Mouse (Mus musculus) forebrain, embryonic 14.5 days (tissue): ENCODE data around the gene Gdf9. TPM values are rescaled to one million over a fixed set of nuclear protein-coding genes. Genes with fewer than 3 reads are reported as not detected.

ENCODE experiments used
- ATAC-seq: fragments of 200-750 bp; cut with Nextera tagmentation; 2 replicates; pipeline ENCODE4 v1.8.0; 2017; ENCODE audit warnings: mild to moderate bottlenecking, moderate library complexity
- DNase-seq: peaks from one replicate; pipeline ENCODE4 v3.0.0-alpha.2; 2015; ENCODE audit warnings: low spot score
- H3K27ac ChIP-seq: fragments of 300-500 bp; sonication (generic); 2 replicates; pipeline ENCODE4 v1.5.1; 2014; ENCODE audit warnings: low read depth, mild to moderate bottlenecking, control low read depth, low read length, moderate library complexity
- H3K27me3 ChIP-seq: fragments of 300-500 bp; sonication (generic); replicated peaks from 2 replicates; pipeline ENCODE4 v1.6.1; 2014; ENCODE audit warnings: low read length, control low read depth, mixed read lengths; ENCODE audit not compliant: control insufficient read depth, insufficient read depth
- H3K36me3 ChIP-seq: fragments of 300-500 bp; sonication (generic); 2 replicates; pipeline ENCODE4 v1.6.1; 2014; ENCODE audit warnings: low read length, control low read depth; ENCODE audit not compliant: control insufficient read depth, insufficient read depth
- H3K4me1 ChIP-seq: fragments of 300-500 bp; sonication (generic); 2 replicates; pipeline ENCODE4 v1.6.1; 2014; ENCODE audit warnings: antibody characterized with exemption, low read length, control low read depth; ENCODE audit not compliant: control insufficient read depth, insufficient read depth
- H3K4me2 ChIP-seq: fragments of 300-500 bp; sonication (generic); 2 replicates; pipeline ENCODE4 v1.6.1; 2014; ENCODE audit warnings: mild to moderate bottlenecking, control low read depth, low read length
- H3K4me3 ChIP-seq: fragments of 300-500 bp; sonication (generic); 2 replicates; pipeline ENCODE4 v1.5.1; 2014; ENCODE audit warnings: low read depth, low read length, control low read depth
- H3K9ac ChIP-seq: fragments of 300-500 bp; sonication (generic); 2 replicates; pipeline ENCODE4 v1.6.1; 2014; ENCODE audit warnings: mild to moderate bottlenecking, low read length, control low read depth, moderate library complexity
- H3K9me3 ChIP-seq: fragments of 300-500 bp; sonication (generic); replicated peaks from 2 replicates; pipeline ENCODE4 v1.6.1; 2016; ENCODE audit warnings: low read length, control low read depth, mixed read lengths; ENCODE audit not compliant: control insufficient read depth
- WGBS: fragments of 180-500 bp; shearing (Covaris S2); extraction: QIAGEN DNeasy Blood & Tissue Kit; methylation state at CpG from one replicate; pipeline ENCODE4 v1.1.7; 2014; 5-methylcytosine and 5-hydroxymethylcytosine counted together
- polyA plus RNA-seq: library from polyadenylated mRNA; unstranded; fragments of >200 nt; fragmentation: Nextera tagmentation; extraction: Ambion mirVana; gene quantifications from 2 replicates; pipeline ENCODE4 v1.2.1, GENCODE M21; 2014

Gene Gdf9
- polyA plus RNA-seq, 1 experiment from 2014 or later, result 3.9 TPM

DNA sequence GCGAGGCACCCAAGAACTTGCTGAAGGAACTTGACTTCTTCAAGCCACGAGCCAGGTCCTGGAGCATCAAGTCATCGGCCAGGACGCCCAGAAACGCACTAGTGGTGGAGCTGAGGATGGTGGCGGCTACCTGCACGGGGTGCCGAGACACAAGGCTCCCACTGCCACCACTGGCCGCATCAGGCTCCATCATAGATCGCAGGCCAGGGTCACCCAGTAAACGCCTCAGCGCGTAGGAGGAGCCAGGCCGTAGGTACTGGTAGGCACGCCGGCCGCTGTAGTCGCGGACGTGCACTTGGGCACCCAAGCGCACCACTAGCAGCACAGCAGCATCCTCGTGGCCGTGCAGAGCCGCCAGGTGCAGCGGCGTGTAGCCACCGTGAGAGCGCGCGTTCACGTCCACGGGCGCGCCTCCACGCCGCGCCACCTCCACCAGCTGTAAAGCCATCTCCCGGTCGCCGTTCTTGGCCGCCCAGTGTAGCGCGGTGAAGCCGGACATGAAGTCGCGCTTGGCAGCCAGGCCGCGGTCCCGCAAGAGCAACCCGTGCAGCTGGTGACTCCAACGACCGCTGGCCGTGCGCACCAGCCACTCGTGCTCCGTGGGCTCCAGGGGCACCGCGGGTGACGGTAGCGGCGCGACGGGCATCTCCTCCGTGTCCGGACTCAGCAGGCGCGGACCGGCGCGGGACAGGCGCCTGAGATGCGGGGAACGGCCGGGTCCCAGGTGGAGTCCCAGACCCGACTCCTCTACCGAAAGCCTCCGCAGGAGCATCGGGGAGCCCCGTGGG is 47.8 kb downstream of the Gdf9 start:
- H3K4me1 ChIP-seq, result peaks cover 14% of the 10 kb centered on the region; the same call in 1 of the 2 replicates
- no peak overlapping the region for H3K27ac ChIP-seq
- 5% methylated on average over 79 of the region's 79 CpGs for WGBS
- 0 out of 2 replicates have a peak, but pooled peaks have one; percentile 10 for ATAC-seq
- peaks cover 36% of the 10 kb centered on the region for H3K27me3 ChIP-seq
- no peaks in the 10 kb centered on the region for H3K36me3 ChIP-seq
- 0 out of 2 replicates have a peak, but pooled peaks cover 2% of the 10 kb centered on the region for H3K9me3 ChIP-seq
- peak; percentile 17 for DNase-seq
- H3K4me3 ChIP-seq, result peak overlapping the region; percentile 39
- H3K9ac ChIP-seq, result peak overlapping the region; percentile 55
- H3K4me2 ChIP-seq, result peak overlapping the region; percentile 62

DNA sequence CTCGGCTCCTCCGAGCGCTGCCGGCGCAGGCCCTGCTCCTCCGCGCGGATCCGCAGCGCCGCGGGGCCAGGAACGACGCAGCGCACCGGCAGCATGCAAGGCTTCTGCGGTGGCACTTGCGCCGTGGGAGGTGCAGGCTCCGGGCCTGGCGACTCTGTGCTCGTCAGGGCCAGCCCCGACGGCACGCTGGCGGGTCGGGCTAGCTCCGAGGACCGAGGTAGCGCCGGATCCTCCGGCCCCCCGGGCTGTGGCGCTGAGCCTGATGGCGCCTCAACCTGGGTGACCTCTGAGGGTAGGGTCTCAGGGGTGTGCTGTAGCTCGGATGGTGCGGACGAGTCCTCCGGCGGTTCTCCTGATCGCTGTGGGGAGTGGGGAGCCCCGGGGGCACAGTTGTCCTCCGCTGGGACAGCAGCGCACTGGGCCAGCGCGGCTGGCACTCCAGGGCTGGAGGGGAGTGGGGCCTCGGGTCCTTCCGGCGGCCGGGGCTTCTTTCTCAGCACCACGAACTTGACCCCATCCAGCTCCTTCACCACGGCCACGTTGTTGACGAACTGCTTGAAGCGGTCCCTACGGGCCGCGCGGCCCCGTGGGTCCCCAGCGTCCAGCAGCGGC is 48.5 kb downstream of the Gdf9 start:
- ATAC-seq (peak; percentile 46; the same call in 1 of the 2 replicates), DNase-seq (peak; percentile 23)
- peaks cover 36% of the 10 kb centered on the region for H3K27me3 ChIP-seq

DNA sequence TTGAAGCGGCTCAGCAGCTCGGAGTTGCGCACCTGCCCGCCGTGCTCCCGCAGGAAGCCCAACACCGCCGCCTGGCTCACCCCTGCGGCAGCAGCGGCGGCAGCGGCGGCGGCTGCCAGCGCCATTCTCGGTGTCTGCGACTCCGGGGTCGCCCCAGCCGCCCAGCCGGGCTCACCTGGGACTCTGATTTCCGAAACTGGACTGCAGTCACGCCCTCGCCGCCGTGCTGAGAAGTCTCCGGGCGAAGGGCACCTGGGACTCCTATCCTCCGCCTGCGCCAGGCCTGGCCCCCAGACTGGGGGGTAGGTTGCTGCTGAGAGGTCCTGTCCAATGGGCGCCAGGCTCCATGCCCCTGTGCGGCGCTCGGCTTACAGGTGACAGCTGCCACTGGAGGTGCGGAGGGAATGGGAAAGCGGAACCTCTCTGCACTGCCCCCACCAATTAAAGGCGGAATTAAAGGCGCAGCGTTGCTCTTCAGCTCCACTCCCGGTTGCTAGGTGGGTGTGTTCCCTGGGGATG is 49.0 kb downstream of the Gdf9 start, which contains the start of the genes Gm9945 and Sowaha:
TSS of gene Gm9945 (plus strand) at position 384 of the 519 bp plus-strand sequence.
TSS of gene Sowaha (minus strand) at position 492 of the 519 bp plus-strand sequence.
- WGBS, result 3% methylated on average over 40 of the region's 40 CpGs
- DNase-seq, result peak; percentile 29
- no peaks in the 10 kb centered on the region for H3K36me3 ChIP-seq
- peak within 1 kb of the TSS; percentile 55 for H3K9ac ChIP-seq
- H3K27ac ChIP-seq, result 0 out of 2 replicates have a peak within 1 kb of the TSS, but pooled peaks have one; percentile 21
- H3K9me3 ChIP-seq, result 0 out of 2 replicates have a peak, but pooled peaks cover 2% of the 10 kb centered on the region
- H3K4me1 ChIP-seq, result peaks cover 10% of the 10 kb centered on the region; the same call in 1 of the 2 replicates
- H3K4me3 ChIP-seq, result peak within 1 kb of the TSS; percentile 39
- ATAC-seq, result no peak; the same call in 1 of the 2 replicates
- peaks cover 36% of the 10 kb centered on the region for H3K27me3 ChIP-seq
- peak within 1 kb of the TSS; percentile 62 for H3K4me2 ChIP-seq

More for the DNA sequence above, 48.5 kb downstream of the Gdf9 start:
- H3K4me3 ChIP-seq, result peak overlapping the region; percentile 39
- H3K9me3 ChIP-seq, result 0 out of 2 replicates have a peak, but pooled peaks cover 2% of the 10 kb centered on the region
- H3K9ac ChIP-seq, result peak overlapping the region; percentile 55
- WGBS, result 1% methylated on average over 61 of the region's 62 CpGs
- 0 out of 2 replicates have a peak overlapping the region, but pooled peaks have one; percentile 21 for H3K27ac ChIP-seq
- peak overlapping the region; percentile 62 for H3K4me2 ChIP-seq
- no peaks in the 10 kb centered on the region for H3K36me3 ChIP-seq
- H3K4me1 ChIP-seq, result peaks cover 14% of the 10 kb centered on the region; the same call in 1 of the 2 replicates

DNA sequence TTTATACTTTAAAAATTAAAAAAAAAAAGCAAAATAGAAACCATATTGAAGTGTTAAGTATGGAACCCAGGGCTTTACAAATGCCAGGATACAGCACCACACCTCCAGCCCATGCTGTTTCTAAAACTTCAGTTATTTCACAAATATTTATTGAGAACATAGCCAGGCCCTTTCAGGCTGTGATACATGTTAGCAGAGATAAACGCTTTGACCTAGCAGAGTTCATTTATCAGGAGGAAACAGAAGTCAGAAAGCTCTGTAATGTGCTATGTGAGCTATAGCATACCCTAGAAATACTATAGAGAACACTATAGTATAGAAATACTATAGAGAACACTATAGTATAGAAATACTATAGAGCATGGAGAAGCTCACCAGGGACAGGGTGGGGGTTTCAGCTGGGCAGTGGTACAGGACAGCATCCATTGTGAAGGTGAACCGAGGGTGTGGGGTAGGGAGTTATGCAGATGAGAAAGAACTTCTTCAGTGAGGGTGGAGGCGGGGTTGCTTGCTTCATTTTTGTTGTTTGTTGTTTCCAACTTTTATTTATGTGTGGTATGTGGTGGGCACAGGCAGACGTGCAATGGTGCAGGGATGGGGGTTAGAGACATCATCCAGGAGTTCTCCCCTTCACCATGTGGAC is 50.4 kb downstream of the Gdf9 start:
- H3K9me3 ChIP-seq, result 0 out of 2 replicates have a peak, but pooled peaks cover 2% of the 10 kb centered on the region
- H3K4me1 ChIP-seq, result peaks cover 4% of the 10 kb centered on the region; the same call in 1 of the 2 replicates
- no peak overlapping the region for H3K27ac ChIP-seq
- ATAC-seq (no peak), DNase-seq (no peak)
- H3K27me3 ChIP-seq, result peaks cover 36% of the 10 kb centered on the region
- H3K9ac ChIP-seq, result no peak overlapping the region
- H3K4me3 ChIP-seq, result no peak overlapping the region
- no peak overlapping the region for H3K4me2 ChIP-seq
- WGBS, result 78% methylated on average over 4 of the region's 4 CpGs
- no peaks in the 10 kb centered on the region for H3K36me3 ChIP-seq

DNA sequence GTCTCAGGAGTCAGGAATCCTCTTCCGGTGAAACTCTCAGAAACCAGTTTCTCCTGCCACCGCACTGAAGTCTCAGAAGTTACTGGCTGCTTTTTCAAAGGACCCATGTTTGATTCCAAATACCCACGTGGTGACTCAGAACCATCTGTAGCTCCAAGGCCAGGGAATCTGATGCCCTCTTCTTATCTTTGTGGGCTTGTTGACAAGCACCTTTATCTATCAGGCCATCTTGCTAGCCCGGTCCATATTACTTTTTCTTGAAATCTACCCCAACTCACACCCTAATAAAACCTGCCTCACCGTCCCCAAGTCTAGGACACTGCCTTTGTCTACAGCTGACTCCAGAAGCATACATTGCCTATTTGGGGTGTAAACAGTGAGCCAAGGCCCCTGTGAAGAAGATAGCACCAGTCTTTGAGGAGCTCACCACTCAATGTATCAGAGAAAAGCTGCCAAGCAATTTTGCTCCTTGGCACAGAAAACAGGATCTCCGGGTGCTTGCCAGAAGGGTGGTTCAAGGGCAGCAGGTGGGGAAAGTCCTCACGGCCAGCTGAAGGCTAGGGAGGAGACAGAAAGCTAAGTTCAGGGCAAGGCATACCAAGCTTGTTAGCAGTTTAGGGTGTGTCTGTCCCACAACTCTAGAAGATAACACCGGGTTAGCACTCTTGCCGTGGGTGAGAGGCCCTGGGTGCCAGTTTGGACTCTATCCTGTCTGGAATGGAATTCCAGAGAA is 52.5 kb downstream of the Gdf9 start:
- Histone ChIP-seq H3K4me3 (no peak overlapping the region), H3K27ac (no peak overlapping the region), H3K27me3 (peaks cover 31% of the 10 kb centered on the region), H3K36me3 (no peaks in the 10 kb centered on the region), H3K4me2 (no peak overlapping the region), H3K9me3 (0 out of 2 replicates have a peak, but pooled peaks cover 2% of the 10 kb centered on the region), H3K9ac (no peak overlapping the region), H3K4me1 (peaks cover 4% of the 10 kb centered on the region; the same call in 1 of the 2 replicates)
- ATAC-seq (no peak), DNase-seq (no peak)
- 79% methylated on average over 9 of the region's 9 CpGs for WGBS

DNA sequence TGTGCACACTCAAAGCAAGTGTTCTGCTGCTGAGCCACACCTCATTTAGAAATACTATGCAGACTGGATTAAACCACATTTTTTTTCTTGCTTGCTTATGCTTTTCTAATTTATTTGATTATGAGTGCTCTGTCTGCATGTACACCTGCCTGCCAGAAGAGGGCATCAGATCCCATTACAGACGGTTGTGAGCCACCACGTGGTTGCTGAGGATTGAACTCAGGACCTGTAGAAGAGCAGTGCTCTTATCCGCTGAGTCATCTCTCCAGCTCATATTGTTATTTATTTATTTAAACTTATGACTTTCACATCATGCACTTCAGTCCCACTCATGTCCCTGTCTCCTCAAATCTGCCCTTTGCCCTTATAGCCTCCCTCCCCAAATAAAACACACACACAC is 54.9 kb downstream of the Gdf9 start:
- Histone ChIP-seq H3K4me3 (no peak overlapping the region), H3K9ac (no peak overlapping the region), H3K27ac (no peak overlapping the region), H3K4me1 (no peaks in the 10 kb centered on the region), H3K36me3 (no peaks in the 10 kb centered on the region), H3K9me3 (no peaks in the 10 kb centered on the region), H3K27me3 (peaks cover 10% of the 10 kb centered on the region), H3K4me2 (no peak overlapping the region)
- ATAC-seq, result no peak
- no peak for DNase-seq
- 41% methylated on average over 3 of the region's 3 CpGs for WGBS

DNA sequence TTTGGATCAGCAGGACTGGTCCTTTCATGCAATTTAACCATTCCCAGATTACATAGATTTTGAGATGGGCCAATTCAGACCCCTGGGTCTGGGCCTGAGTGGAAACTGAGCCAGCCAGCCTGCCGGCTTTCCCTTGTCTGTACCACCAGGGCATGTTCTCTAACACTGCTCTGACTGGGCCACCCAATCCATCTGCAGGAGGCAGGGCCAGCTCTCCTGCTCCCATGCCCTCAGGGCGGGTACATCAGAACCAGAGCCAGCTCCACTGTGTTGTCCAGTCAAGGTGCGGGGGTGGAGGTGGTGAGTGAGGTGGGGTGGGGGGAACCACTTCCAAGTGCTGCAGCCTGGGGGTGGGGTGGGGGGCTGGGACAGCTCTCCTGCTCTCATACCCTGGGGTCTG is 55.5 kb downstream of the Gdf9 start:
- no peak for DNase-seq
- Histone ChIP-seq H3K36me3 (no peaks in the 10 kb centered on the region), H3K9me3 (no peaks in the 10 kb centered on the region), H3K4me1 (no peaks in the 10 kb centered on the region), H3K27ac (no peak overlapping the region), H3K4me2 (no peak overlapping the region), H3K4me3 (no peak overlapping the region), H3K27me3 (peaks cover 5% of the 10 kb centered on the region), H3K9ac (no peak overlapping the region)
- no peak for ATAC-seq
- WGBS, result 72% methylated on average over 3 of the region's 3 CpGs
